Mouse (Mus musculus): ENCODE data around the gene Myo3a. TPM values are rescaled to one million over a fixed set of nuclear protein-coding genes. Genes with fewer than 3 reads are reported as not detected.

Gene Myo3a
- polyA plus RNA-seq, 1 experiment from 2014 or later: 0.09 TPM

DNA sequence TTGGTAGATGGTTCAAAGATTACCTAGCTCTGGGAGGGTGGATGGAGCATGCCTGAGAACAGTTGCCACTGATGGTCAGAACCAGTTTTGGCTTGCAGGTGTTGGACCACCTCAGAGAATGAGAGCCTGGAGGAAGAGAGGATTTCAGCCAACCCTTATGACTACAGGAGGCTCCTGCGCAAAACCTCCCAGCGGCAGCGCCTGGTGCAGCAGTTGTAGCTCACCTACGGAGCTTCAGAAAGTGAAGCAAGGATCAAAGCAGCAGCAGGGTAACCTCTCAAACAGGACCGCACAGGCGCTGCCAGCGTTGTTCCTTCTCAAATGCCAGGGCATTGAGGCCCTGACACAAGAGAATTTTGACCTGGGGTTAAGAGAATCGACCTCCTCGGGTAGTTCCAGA, 390.6 kb downstream of the Myo3a start:
- 5% methylated on average over 9 of the region's 9 CpGs for WGBS
- H3K27ac ChIP-seq (ENCODE audit: low read depth, low read length): no peak overlapping the region
- no peak overlapping the region for H3K4me3 ChIP-seq (ENCODE audit: low read length)
- H3K36me3 ChIP-seq (ENCODE audit: control insufficient read depth, insufficient read depth, low read length): no peaks in the 10 kb centered on the region
- H3K9me3 ChIP-seq (ENCODE audit: control insufficient read depth, low read length): 0 out of 2 replicates have a peak, but pooled peaks cover 3% of the 10 kb centered on the region
- H3K27me3 ChIP-seq (replicated peaks; ENCODE audit: control insufficient read depth, insufficient read depth, low read length): no peaks in the 10 kb centered on the region; the same call in 1 of the 2 replicates
- ATAC-seq: no peak
- peaks cover 14% of the 10 kb centered on the region for H3K4me1 ChIP-seq (ENCODE audit: control insufficient read depth, insufficient read depth, low read depth, low read length)
- H3K9ac ChIP-seq (ENCODE audit: low read depth, low read length): no peak overlapping the region
- H3K4me2 ChIP-seq (ENCODE audit: low read length): no peak overlapping the region

DNA sequence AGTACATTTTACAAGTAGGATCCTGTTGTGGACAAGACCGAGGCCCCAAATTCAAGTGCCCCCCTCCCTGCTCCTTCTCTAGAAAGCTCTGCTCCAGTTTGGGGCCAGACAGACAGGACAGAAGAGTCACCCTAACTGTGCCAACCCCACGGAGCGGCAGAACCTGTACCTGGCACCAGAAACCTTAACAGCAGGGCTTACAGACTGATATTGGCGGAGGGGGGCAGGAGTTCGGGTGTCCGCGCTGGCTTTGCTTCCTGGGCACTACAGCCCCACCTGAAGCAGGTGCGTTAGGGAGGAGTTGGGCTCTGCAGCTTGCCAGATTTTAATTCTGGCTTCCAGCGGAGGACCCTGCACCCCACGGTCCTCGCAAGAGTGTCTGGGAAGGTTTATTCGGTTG, 392.1 kb downstream of the Myo3a start:
- H3K4me3 ChIP-seq (ENCODE audit: low read length): peak overlapping the region; percentile 16
- ATAC-seq: no peak

DNA sequence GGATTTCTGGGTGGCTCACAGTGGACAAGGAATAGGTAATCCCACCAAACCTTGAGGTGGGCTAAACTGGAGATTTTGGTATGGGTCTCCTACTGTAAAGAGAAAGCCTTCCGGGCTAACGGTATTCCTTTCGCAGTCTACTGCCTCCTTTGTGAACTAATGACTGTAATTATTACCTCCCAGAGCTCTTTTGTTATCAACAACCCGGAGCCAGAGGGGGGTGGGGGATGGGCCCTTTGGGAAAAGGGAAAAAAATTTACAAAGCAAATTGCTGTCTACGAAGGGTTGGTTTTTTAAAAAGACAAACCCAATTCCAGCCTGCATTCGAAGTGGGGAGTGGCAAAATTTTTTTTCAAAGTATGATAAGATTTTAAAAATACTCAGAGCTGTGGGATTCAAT, 392.7 kb downstream of the Myo3a start:
- peak overlapping the region; percentile 49 for H3K4me2 ChIP-seq (ENCODE audit: low read length)
- 1% methylated on average over 6 of the region's 6 CpGs for WGBS
- 0 out of 2 replicates have a peak, but pooled peaks cover 2% of the 10 kb centered on the region for H3K9me3 ChIP-seq (ENCODE audit: control insufficient read depth, low read length)
- peak overlapping the region; percentile 31 for H3K27ac ChIP-seq (ENCODE audit: low read depth, low read length)
- no peaks in the 10 kb centered on the region for H3K36me3 ChIP-seq (ENCODE audit: control insufficient read depth, insufficient read depth, low read length)
- H3K27me3 ChIP-seq (replicated peaks; ENCODE audit: control insufficient read depth, insufficient read depth, low read length): peaks cover 3% of the 10 kb centered on the region
- no peak for ATAC-seq
- no peak overlapping the region; the same call in 1 of the 2 replicates for H3K4me3 ChIP-seq (ENCODE audit: low read length)
- no peak overlapping the region for H3K9ac ChIP-seq (ENCODE audit: low read depth, low read length)
- peaks cover 22% of the 10 kb centered on the region for H3K4me1 ChIP-seq (ENCODE audit: control insufficient read depth, insufficient read depth, low read depth, low read length)

More for the DNA sequence above, 392.1 kb downstream of the Myo3a start:
- Histone ChIP-seq H3K9me3 (ENCODE audit: control insufficient read depth, low read length) (0 out of 2 replicates have a peak, but pooled peaks cover 3% of the 10 kb centered on the region), H3K4me2 (ENCODE audit: low read length) (peak overlapping the region; percentile 49), H3K27me3 (replicated peaks; ENCODE audit: control insufficient read depth, insufficient read depth, low read length) (peaks cover 3% of the 10 kb centered on the region), H3K4me1 (ENCODE audit: control insufficient read depth, insufficient read depth, low read depth, low read length) (peaks cover 22% of the 10 kb centered on the region), H3K27ac (ENCODE audit: low read depth, low read length) (peak overlapping the region; percentile 31), H3K9ac (ENCODE audit: low read depth, low read length) (peak overlapping the region; percentile 40; the same call in 1 of the 2 replicates), H3K36me3 (ENCODE audit: control insufficient read depth, insufficient read depth, low read length) (no peaks in the 10 kb centered on the region)
- 2% methylated on average over 12 of the region's 12 CpGs for WGBS

DNA sequence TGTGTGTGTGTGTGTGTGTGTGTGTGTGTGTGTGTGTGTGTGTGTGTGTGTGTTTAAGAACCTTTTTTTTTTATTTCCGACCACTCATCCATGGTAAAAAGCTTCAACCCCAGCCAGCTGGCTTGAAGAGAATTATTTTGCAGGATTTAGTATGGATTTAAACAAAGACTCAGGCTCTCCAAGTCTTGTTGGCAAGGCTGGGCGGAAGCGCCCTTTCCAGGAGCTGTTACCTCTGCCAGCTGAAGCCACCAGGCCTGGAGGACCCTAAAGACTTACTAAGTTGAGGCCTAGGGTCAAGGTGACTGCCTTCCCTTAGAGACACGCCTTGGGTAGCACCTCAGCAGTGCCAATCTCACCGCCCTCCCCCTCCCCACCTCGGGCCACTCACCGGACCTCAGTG, 393.2 kb downstream of the Myo3a start:
- ATAC-seq: no peak
- Histone ChIP-seq H3K4me1 (ENCODE audit: control insufficient read depth, insufficient read depth, low read depth, low read length) (peaks cover 22% of the 10 kb centered on the region), H3K36me3 (ENCODE audit: control insufficient read depth, insufficient read depth, low read length) (no peaks in the 10 kb centered on the region), H3K27ac (ENCODE audit: low read depth, low read length) (peak overlapping the region; percentile 94), H3K9me3 (ENCODE audit: control insufficient read depth, low read length) (no peaks in the 10 kb centered on the region), H3K4me3 (ENCODE audit: low read length) (0 out of 2 replicates have a peak overlapping the region, but pooled peaks have one; percentile 1), H3K9ac (ENCODE audit: low read depth, low read length) (peak overlapping the region; percentile 72; the same call in 1 of the 2 replicates), H3K4me2 (ENCODE audit: low read length) (peak overlapping the region; percentile 84), H3K27me3 (replicated peaks; ENCODE audit: control insufficient read depth, insufficient read depth, low read length) (peaks cover 3% of the 10 kb centered on the region)
- WGBS: 4% methylated on average over 7 of the region's 7 CpGs

DNA sequence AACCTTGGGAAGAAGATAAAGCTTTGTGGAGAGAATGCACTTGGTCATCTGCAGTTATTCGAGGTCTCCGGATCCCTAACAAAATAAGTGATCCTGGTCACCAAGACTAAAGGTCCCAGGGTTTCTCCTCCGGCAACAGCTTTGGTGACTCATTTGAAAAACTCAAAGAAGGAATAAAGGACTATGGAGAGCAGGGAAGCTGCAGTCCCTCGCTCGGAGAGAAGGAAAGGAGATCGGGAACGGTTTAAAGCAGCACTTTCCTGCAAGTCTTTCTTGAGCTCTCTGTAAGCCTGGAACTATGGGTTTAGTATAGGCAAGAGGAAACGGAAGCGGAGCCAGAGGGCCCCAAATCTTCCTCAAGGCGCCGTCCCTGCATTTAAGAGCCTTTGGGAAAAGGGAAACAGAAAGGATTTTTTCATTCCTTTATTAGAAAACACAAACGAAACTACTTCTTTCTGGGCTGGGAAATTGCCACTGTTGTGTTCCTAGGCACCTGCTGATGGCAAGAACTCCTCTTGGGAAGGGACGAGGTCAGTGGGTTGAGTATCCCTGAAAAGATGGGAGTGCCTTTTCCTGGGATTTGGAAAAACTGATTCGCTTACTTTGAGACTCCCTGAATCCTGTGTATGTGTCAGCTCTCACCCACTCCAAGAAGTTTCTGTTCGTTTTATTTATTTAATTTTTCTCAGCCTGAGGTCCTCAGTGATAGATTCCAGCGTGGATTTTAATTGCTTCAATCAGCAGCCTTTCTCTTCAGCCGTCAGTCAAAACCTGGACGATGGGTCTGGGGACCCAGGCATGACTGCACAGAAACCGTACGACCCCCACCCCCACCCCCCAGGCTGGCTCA, 393.9 kb downstream of the Myo3a start:
- peak overlapping the region; percentile 72 for H3K9ac ChIP-seq (ENCODE audit: low read depth, low read length)
- H3K27ac ChIP-seq (ENCODE audit: low read depth, low read length): peak overlapping the region; percentile 94
- peaks cover 3% of the 10 kb centered on the region for H3K27me3 ChIP-seq (replicated peaks; ENCODE audit: control insufficient read depth, insufficient read depth, low read length)
- H3K4me1 ChIP-seq (ENCODE audit: control insufficient read depth, insufficient read depth, low read depth, low read length): peaks cover 22% of the 10 kb centered on the region
- ATAC-seq: peak; percentile 61
- peak overlapping the region; percentile 84 for H3K4me2 ChIP-seq (ENCODE audit: low read length)
- H3K36me3 ChIP-seq (ENCODE audit: control insufficient read depth, insufficient read depth, low read length): no peaks in the 10 kb centered on the region
- H3K9me3 ChIP-seq (ENCODE audit: control insufficient read depth, low read length): no peaks in the 10 kb centered on the region
- 4% methylated on average over 20 of the region's 20 CpGs for WGBS
- H3K4me3 ChIP-seq (ENCODE audit: low read length): peak overlapping the region; percentile 56

DNA sequence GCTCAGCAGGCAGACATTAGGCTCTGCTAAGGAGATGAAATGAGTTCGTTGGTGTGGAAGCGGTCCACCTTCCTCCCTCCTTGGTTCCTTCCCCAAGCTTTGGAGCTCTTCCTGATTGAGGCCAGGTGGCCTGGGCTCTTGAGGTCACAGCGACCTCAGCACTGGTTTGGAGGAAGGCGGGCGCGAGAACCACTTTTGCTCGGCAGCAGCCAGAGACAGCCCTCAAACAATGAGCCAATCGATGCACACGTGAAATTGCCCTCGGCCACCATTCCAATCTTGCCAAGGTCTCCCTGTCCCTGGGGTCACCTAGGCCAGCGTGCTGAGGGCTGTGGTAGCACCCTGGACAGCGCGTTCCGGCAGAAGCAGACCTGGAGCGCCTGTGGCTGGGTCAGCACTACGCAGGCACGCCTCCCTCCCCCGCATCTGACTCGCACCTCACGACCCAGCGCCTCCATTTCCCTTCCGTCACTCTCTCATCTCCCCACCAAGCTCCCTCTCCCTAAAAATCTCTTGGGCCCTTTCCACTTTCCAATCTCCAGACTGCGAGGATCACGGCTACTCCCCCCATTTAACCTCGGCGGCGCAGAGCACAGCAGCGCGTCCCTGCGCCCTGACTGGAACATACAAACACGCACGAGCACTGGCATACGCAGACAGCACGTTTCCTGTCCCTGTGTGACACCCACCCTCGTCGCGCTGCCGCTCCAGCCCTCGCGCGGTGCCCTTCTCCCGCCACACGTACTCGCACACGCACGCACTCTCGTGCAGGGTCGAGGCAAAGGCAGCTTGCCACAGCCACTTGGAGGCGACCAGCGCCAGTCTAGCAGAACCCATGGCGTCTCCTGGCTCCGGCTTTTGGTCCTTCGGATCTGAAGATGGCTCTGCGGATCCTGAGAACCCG, 394.8 kb downstream of the Myo3a start, which contains the start of gene Gad2:
Gad2 (plus strand) TSS at position 378 of the 904 bp plus-strand sequence.
- peak; percentile 83 for ATAC-seq
- Histone ChIP-seq H3K27me3 (replicated peaks; ENCODE audit: control insufficient read depth, insufficient read depth, low read length) (peaks cover 3% of the 10 kb centered on the region), H3K4me1 (ENCODE audit: control insufficient read depth, insufficient read depth, low read depth, low read length) (peaks cover 22% of the 10 kb centered on the region), H3K4me3 (ENCODE audit: low read length) (peak within 1 kb of the TSS; percentile 56), H3K36me3 (ENCODE audit: control insufficient read depth, insufficient read depth, low read length) (no peaks in the 10 kb centered on the region), H3K27ac (ENCODE audit: low read depth, low read length) (peak within 1 kb of the TSS; percentile 94), H3K9me3 (ENCODE audit: control insufficient read depth, low read length) (no peaks in the 10 kb centered on the region), H3K4me2 (ENCODE audit: low read length) (peak within 1 kb of the TSS; percentile 84), H3K9ac (ENCODE audit: low read depth, low read length) (peak within 1 kb of the TSS; percentile 72)
- WGBS: under 1% methylated on average over 55 of the region's 55 CpGs

DNA sequence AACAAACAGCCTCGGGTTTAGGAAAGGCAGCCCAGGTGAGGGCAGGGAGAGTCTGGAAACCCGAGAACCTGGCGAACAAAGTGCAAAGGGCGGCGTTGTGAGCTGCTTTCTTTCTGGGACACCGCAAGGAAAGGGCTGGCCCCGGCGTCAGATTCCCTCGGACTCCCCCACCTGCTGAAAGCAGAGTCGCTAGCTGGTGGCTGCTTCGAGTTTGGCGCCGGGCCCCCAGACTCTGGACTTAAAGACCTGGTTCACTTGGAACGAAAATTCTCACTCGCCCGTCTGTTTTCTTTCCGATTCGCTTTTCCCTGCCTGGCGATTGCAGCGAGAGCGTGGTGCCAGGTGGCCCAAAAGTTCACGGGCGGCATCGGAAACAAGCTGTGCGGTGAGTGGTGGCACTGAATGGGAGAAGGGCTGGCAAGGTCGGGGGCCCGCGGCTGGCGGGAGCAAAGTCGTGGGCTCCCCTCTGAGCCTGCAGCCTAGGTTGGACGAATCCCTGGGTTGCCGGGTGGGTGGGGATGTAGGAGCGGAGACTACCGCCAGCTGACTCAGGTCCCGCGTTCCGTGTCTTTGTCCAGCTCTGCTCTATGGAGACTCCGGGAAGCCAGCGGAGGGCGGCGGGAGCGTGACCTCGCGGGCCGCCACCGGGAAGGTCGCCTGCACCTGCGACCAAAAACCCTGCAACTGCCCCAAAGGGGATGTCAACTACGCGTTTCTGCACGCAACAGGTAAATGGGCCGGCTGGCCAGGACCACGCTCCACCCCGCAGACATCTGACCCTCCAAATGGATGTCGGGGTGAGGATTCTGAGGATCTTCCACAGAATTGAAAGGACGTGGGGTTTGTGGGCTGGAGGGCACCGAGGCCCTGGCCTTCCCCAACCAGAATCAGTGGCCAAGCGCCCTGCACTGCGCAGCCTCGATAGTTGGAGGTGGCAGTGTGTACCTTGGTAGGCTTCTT, 396.1 kb downstream of the Myo3a start:
- H3K27me3 ChIP-seq (replicated peaks; ENCODE audit: control insufficient read depth, insufficient read depth, low read length): peaks cover 8% of the 10 kb centered on the region
- peaks cover 22% of the 10 kb centered on the region for H3K4me1 ChIP-seq (ENCODE audit: control insufficient read depth, insufficient read depth, low read depth, low read length)
- peak overlapping the region; percentile 94 for H3K27ac ChIP-seq (ENCODE audit: low read depth, low read length)
- H3K9ac ChIP-seq (ENCODE audit: low read depth, low read length): peak overlapping the region; percentile 72
- no peaks in the 10 kb centered on the region for H3K9me3 ChIP-seq (ENCODE audit: control insufficient read depth, low read length)
- H3K36me3 ChIP-seq (ENCODE audit: control insufficient read depth, insufficient read depth, low read length): no peaks in the 10 kb centered on the region
- H3K4me2 ChIP-seq (ENCODE audit: low read length): peak overlapping the region; percentile 84
- H3K4me3 ChIP-seq (ENCODE audit: low read length): peak overlapping the region; percentile 56
- WGBS: under 1% methylated on average over 60 of the region's 60 CpGs
- ATAC-seq: no peak

Data from hindbrain, embryonic 16.5 days (tissue).